Mouse (Mus musculus) heart, postnatal 0 days (tissue): ENCODE data around the gene Ripor3. TPM values are rescaled to one million over a fixed set of nuclear protein-coding genes. Genes with fewer than 3 reads are reported as not detected.

ENCODE experiments used
- ATAC-seq: fragments of 200-750 bp; cut with Nextera tagmentation; 2 replicates; pipeline ENCODE4 v1.8.0; 2017; ENCODE audit warnings: low read depth, moderate number of reproducible peaks, moderate library complexity; ENCODE audit not compliant: insufficient read depth
- DNase-seq: peaks from one replicate; pipeline ENCODE4 v3.0.0-alpha.2; 2016; ENCODE audit warnings: low spot score
- H3K27ac ChIP-seq: fragments of 300-500 bp; sonication (generic); 2 replicates; pipeline ENCODE4 v1.5.1; 2014; ENCODE audit warnings: low read depth, mild to moderate bottlenecking
- H3K27me3 ChIP-seq: fragments of 300-500 bp; sonication (generic); 2 replicates; pipeline ENCODE4 v1.6.1; 2014; ENCODE audit warnings: low read length, mixed read lengths; ENCODE audit not compliant: control insufficient read depth, insufficient read depth
- H3K36me3 ChIP-seq: fragments of 300-500 bp; sonication (generic); replicated peaks from 2 replicates; pipeline ENCODE4 v1.6.1; 2014; ENCODE audit warnings: low read length, mixed read lengths; ENCODE audit not compliant: control insufficient read depth, insufficient read depth
- H3K4me1 ChIP-seq: fragments of 300-500 bp; sonication (generic); 2 replicates; pipeline ENCODE4 v1.6.1; 2014; ENCODE audit warnings: antibody characterized with exemption; ENCODE audit not compliant: control insufficient read depth, insufficient read depth
- H3K4me2 ChIP-seq: fragments of 300-500 bp; sonication (generic); 2 replicates; pipeline ENCODE4 v1.6.1; 2014; ENCODE audit warnings: low read depth, mild to moderate bottlenecking, low read length, moderate library complexity
- H3K4me3 ChIP-seq: fragments of 300-500 bp; sonication (generic); 2 replicates; pipeline ENCODE4 v1.5.1; 2014; ENCODE audit warnings: low read depth, low read length
- H3K9ac ChIP-seq: fragments of 300-500 bp; sonication (generic); replicated peaks from 2 replicates; pipeline ENCODE4 v1.6.1; 2014; ENCODE audit warnings: low read depth, low read length, mixed read lengths
- H3K9me3 ChIP-seq: fragments of 300-500 bp; sonication (generic); replicated peaks from 2 replicates; pipeline ENCODE4 v1.6.1; 2016; ENCODE audit warnings: low read length; ENCODE audit not compliant: control insufficient read depth
- CTCF ChIP-seq: IDR thresholded peaks from 2 replicates; pipeline ENCODE4 v1.5.1; 2016; ENCODE audit warnings: antibody characterized with exemption, control low read depth, low read depth
- EP300 ChIP-seq: IDR thresholded peaks from 2 replicates; pipeline ENCODE4 v1.6.1; 2016; ENCODE audit warnings: antibody characterized with exemption, low read depth
- WGBS: fragments of 180-500 bp; shearing (Covaris S2); extraction: QIAGEN DNeasy Blood & Tissue Kit; methylation state at CpG from one replicate; pipeline ENCODE4 v1.1.7; 2014; 5-methylcytosine and 5-hydroxymethylcytosine counted together
- polyA plus RNA-seq: library from polyadenylated mRNA; unstranded; fragments of >200 nt; fragmentation: Nextera tagmentation; extraction: Ambion mirVana; gene quantifications from 2 replicates; pipeline ENCODE4 v1.2.1, GENCODE M21; 2015
- total RNA-seq: library from RNA; depleted of rRNA; stranded (reverse); fragments of >200 nt; gene quantifications from 2 replicates; pipeline ENCODE4 v1.2.3, GENCODE M21; 2014; ENCODE audit warnings: low replicate concordance

Ripor3 gene
- total and polyA plus RNA-seq, 2 experiments from 2014 or later, result 0.29 to 1.9 TPM

DNA sequence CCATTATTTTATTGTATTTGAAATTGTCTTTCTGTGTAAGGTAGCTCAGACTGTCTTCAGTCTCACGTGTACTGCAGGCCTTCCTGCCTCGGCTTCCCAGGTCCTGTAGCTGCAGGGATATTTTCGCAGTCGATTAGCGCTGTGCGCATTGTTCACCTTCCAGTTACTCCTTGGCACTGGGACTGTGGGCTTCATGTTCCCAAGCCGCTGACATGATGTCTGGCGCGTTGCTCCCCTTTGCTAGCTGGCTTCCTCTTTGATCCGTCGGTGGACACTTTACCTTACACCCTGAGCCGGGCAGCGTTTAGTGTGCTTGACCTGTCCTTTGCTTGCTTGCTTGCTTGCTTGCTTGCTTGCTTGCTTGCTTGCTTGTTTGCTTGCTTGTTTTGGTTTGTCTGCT, 61.9 kb downstream of the Ripor3 start:
- Histone ChIP-seq H3K9ac (no peak overlapping the region), H3K27me3 (no peaks in the 10 kb centered on the region), H3K4me2 (no peak overlapping the region), H3K36me3 (no peaks in the 10 kb centered on the region), H3K4me1 (peaks cover 32% of the 10 kb centered on the region), H3K4me3 (no peak overlapping the region), H3K27ac (peak overlapping the region; percentile 23; the same call in 1 of the 2 replicates), H3K9me3 (no peaks in the 10 kb centered on the region)
- no peak for ATAC-seq
- DNase-seq, result no peak
- no peak for TF ChIP-seq EP300
- TF ChIP-seq CTCF, result no peak
- 58% methylated on average over 13 of the region's 13 CpGs for WGBS

DNA sequence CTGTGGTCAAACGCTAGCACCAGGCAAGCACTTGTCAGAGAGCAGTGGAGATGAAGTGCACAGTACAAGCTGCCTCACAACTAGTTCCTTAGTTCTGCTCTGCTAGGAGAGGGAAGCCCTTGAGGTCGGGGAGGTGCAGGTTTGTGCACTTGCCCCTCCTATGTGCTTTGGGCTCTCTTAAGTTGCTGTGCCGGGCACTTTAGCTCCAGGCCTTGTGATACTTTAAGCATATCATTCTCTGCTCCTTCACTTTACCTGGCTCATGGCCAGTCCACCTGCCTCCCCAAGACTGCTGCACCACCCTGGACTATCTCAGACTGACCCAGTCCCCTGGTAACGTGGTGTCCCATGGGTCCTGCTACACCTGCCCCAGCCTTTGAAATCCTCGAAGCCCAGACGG, 62.4 kb downstream of the Ripor3 start:
- WGBS, result 62% methylated on average over 6 of the region's 6 CpGs
- no peak overlapping the region for H3K4me2 ChIP-seq
- ATAC-seq (no peak), DNase-seq (no peak)
- 0 out of 2 replicates have a peak overlapping the region, but pooled peaks have one; percentile 23 for H3K27ac ChIP-seq
- H3K4me1 ChIP-seq, result peaks cover 37% of the 10 kb centered on the region
- H3K4me3 ChIP-seq, result no peak overlapping the region
- no peaks in the 10 kb centered on the region for H3K9me3 ChIP-seq
- H3K27me3 ChIP-seq, result no peaks in the 10 kb centered on the region
- TF ChIP-seq EP300 (no peak), CTCF (no peak)
- H3K9ac ChIP-seq, result no peak overlapping the region
- no peaks in the 10 kb centered on the region for H3K36me3 ChIP-seq

DNA sequence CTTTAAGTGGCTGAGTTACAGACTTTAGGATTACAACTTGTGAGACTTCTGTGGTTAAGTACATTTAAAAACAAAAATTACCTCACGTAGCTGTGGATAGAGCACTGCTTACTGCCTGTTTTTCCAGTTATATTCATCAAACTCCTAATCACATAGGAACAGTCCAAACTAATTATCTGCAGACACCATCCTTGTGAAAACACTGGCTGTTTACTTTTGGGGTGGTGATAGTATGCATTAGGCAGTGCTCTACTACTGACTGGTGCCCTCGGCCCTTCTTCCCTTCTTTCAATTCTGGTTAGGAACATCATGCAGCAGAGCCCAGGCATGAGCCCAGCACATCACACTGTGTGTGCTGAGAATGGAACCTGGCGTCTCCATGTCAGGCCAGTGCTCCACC, 63.2 kb downstream of the Ripor3 start:
- Histone ChIP-seq H3K27me3 (no peaks in the 10 kb centered on the region), H3K4me1 (peaks cover 45% of the 10 kb centered on the region), H3K4me3 (no peak overlapping the region), H3K4me2 (no peak overlapping the region), H3K27ac (no peak overlapping the region), H3K9me3 (no peaks in the 10 kb centered on the region), H3K36me3 (no peaks in the 10 kb centered on the region), H3K9ac (no peak overlapping the region)
- no peak for ATAC-seq
- 77% methylated on average over 3 of the region's 3 CpGs for WGBS
- TF ChIP-seq EP300 (no peak), CTCF (no peak)
- DNase-seq, result no peak

DNA sequence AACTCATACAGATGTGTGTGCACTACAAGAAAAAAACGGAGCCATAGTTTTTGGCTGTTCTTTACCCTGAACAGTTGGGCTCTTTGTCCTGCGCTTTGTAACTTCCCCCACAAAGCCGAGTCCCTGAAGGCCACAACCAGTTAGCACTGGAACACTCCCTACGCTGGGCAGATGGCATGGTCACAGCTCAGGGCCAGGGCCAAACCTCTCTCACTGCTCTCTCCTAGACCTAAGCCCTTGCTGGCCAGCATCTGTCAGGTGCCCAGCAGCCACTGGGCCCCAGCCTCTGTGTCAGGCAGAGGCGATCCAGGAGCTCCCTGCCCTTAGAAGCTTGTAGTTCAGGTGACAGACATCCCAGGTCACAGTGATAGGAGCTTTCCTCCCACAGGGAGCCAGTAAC, 65.0 kb downstream of the Ripor3 start:
- Histone ChIP-seq H3K9me3 (no peaks in the 10 kb centered on the region), H3K4me3 (no peak overlapping the region), H3K36me3 (no peaks in the 10 kb centered on the region), H3K27me3 (no peaks in the 10 kb centered on the region), H3K4me2 (no peak overlapping the region), H3K4me1 (peaks cover 63% of the 10 kb centered on the region), H3K9ac (no peak overlapping the region), H3K27ac (no peak overlapping the region)
- TF ChIP-seq CTCF (no peak), EP300 (no peak)
- ATAC-seq (no peak), DNase-seq (no peak)
- WGBS, result 78% methylated on average over 5 of the region's 5 CpGs

DNA sequence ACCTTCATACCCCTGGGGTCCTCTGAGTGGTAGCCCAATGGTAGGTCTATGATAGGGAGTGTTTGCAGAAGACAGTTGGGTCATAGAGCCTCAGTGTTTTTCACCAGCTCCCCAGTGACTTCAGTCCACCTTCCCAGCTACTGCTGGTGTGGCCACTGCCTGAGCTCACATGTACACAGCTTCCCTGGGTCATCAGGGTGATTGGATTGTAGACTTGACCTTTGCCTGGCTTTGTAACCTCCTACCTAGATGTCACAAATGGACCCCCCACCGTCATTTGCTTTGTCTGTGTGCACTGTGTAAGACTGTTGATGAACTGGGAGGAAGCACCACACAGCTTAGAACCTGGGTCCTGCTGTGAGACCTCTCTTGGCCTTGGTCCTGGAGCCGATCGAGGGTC, 66.2 kb downstream of the Ripor3 start:
- no peaks in the 10 kb centered on the region for H3K36me3 ChIP-seq
- H3K9me3 ChIP-seq, result no peaks in the 10 kb centered on the region
- H3K9ac ChIP-seq, result no peak overlapping the region
- 89% methylated on average over 3 of the region's 3 CpGs for WGBS
- no peak overlapping the region for H3K4me3 ChIP-seq
- no peak for ATAC-seq
- H3K27ac ChIP-seq, result no peak overlapping the region
- no peaks in the 10 kb centered on the region for H3K27me3 ChIP-seq
- peaks cover 70% of the 10 kb centered on the region for H3K4me1 ChIP-seq
- no peak overlapping the region for H3K4me2 ChIP-seq
- no peak for DNase-seq
- no peak for TF ChIP-seq CTCF
- no peak for TF ChIP-seq EP300

DNA sequence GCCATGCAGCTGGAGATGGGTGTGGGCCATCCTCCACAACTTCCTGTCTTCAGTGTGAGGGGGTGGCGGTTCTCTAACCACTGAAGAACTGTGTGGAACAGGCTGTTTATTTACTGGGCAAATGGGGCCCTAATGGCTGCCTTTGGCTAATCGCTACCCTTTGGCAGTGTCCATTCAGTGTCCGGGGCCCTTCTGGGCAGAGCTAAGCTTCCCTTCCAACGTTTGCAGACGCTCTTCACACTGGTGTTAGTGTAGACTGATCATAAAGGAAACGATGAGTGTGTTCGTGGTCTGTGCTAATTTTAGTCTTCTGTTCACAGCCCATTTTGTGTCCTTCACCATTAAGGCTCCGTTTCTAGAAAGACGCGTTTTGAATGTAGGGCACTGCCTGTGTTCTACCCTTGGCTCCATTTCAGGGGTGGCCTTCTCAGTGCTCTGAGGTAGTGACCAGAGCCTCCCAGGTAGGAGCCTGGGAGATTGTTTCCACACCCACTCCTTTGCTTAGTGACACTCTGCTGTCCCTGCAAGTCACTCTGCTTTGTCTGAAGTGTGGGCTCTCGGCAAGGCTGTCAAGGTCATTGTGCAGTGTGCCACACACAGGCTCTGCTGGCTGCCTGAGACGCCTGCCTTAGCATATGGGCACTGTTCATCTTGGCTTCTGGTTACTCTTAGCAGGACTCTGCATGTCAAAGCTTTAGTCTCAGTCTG, 67.3 kb downstream of the Ripor3 start:
- Histone ChIP-seq H3K4me2 (peak overlapping the region; percentile 38), H3K9ac (0 out of 2 replicates have a peak overlapping the region, but pooled peaks have one; percentile 4), H3K27me3 (no peaks in the 10 kb centered on the region), H3K4me1 (peaks cover 62% of the 10 kb centered on the region), H3K27ac (peak overlapping the region; percentile 82), H3K4me3 (no peak overlapping the region), H3K9me3 (no peaks in the 10 kb centered on the region), H3K36me3 (no peaks in the 10 kb centered on the region)
- peak; percentile 8; the same call in 1 of the 2 replicates for ATAC-seq
- peak; percentile 23 for DNase-seq
- TF ChIP-seq CTCF (no peak), EP300 (no peak)
- 26% methylated on average over 12 of the region's 12 CpGs for WGBS
